Mouse (Mus musculus): ENCODE results near the gene Kdm5c.
"Not testable (repeated sequence)": the region's sequence is repeated elsewhere in the genome, so short reads cannot be mapped to it uniquely, and the experiment has no call there.

The Kdm5c gene

GRCm38 (mm10) chrX:152232781-152233763, at the start of gene Kdm5c:
Gene Kdm5c (plus strand): TSS chrX:152233020.
- DNase-seq: peak; percentile 81 to 94

- DNase-seq: no peak
Observed at GRCm38 (mm10) chrX:152187151-152187550, 45.7 kb upstream of the Kdm5c start.

- no peak for DNase-seq
Observed at GRCm38 (mm10) chrX:152191266-152191665, 41.6 kb upstream of the Kdm5c start.

GRCm38 (mm10) chrX:152197814-152198648, 34.8 kb upstream of the Kdm5c start:
- DNase-seq: no peak

GRCm38 (mm10) chrX:152201737-152202421, 30.9 kb upstream of the Kdm5c start:
- DNase-seq: no peak

GRCm38 (mm10) chrX:152202422-152203103, 30.3 kb upstream of the Kdm5c start:
- no peak for DNase-seq

GRCm38 (mm10) chrX:152203247-152203646, 29.6 kb upstream of the Kdm5c start:
- DNase-seq: no peak

GRCm38 (mm10) chrX:152205486-152205885, 27.3 kb upstream of the Kdm5c start:
- DNase-seq: no peak

- DNase-seq: no peak
Observed at GRCm38 (mm10) chrX:152214703-152215102, 18.1 kb upstream of the Kdm5c start.

- DNase-seq: no peak
Observed at GRCm38 (mm10) chrX:152218529-152218928, 14.3 kb upstream of the Kdm5c start.

GRCm38 (mm10) chrX:152221721-152222120, 11.1 kb upstream of the Kdm5c start:
- no peak for DNase-seq

GRCm38 (mm10) chrX:152222226-152222625, 10.6 kb upstream of the Kdm5c start:
- no peak for DNase-seq

- DNase-seq: no peak
Observed at GRCm38 (mm10) chrX:152223313-152223712, 9.5 kb upstream of the Kdm5c start.

- no peak for DNase-seq
Observed at GRCm38 (mm10) chrX:152224280-152224679, 8.5 kb upstream of the Kdm5c start.

- no peak for DNase-seq
Observed at GRCm38 (mm10) chrX:152234125-152234524, 1.3 kb downstream of the Kdm5c start.

GRCm38 (mm10) chrX:152235758-152236157, 2.9 kb downstream of the Kdm5c start:
- DNase-seq: no peak

- DNase-seq: not testable (repeated sequence)
Observed at GRCm38 (mm10) chrX:152243140-152243539, 10.3 kb downstream of the Kdm5c start.

- DNase-seq: no peak
Observed at GRCm38 (mm10) chrX:152244492-152245189, 11.8 kb downstream of the Kdm5c start.

- no peak for DNase-seq
Observed at GRCm38 (mm10) chrX:152271189-152271588, 38.4 kb downstream of the Kdm5c start.

GRCm38 (mm10) chrX:152279384-152279783, 46.6 kb downstream of the Kdm5c start:
- DNase-seq: no peak

- DNase-seq: no peak
Observed at GRCm38 (mm10) chrX:152284746-152285145, 51.9 kb downstream of the Kdm5c start.

- DNase-seq: not testable (repeated sequence)
Observed at GRCm38 (mm10) chrX:152287026-152287425, 54.2 kb downstream of the Kdm5c start.
